Mouse (Mus musculus): ENCODE data around the gene Arsg.

Arsg gene

GRCm38 (mm10) chr11:109494890-109495770, 22.0 kb downstream of the Arsg start:
- peak; percentile 75 to 77 for DNase-seq (ENCODE audit: low spot score in 2 of 2)

GRCm38 (mm10) chr11:109495771-109496474, 22.7 kb downstream of the Arsg start:
- peak in 1 of 2 experiments; percentile 42 for DNase-seq (ENCODE audit: low spot score in 2 of 2)

GRCm38 (mm10) chr11:109496475-109496993, 23.4 kb downstream of the Arsg start:
- no peak for DNase-seq (ENCODE audit: low spot score in 2 of 2)

- peak in 1 of 2 experiments; percentile 6 for DNase-seq (ENCODE audit: low spot score in 2 of 2)
These were observed 24.0 kb downstream of the Arsg start for GRCm38 (mm10) chr11:109496996-109497714.

GRCm38 (mm10) chr11:109497990-109498389, 24.8 kb downstream of the Arsg start:
- DNase-seq (ENCODE audit: low spot score in 2 of 2), result no peak

GRCm38 (mm10) chr11:109500206-109500605, 27.0 kb downstream of the Arsg start:
- no peak for DNase-seq (ENCODE audit: low spot score in 2 of 2)

GRCm38 (mm10) chr11:109504977-109505376, 31.8 kb downstream of the Arsg start:
- no peak for DNase-seq (ENCODE audit: low spot score in 2 of 2)

GRCm38 (mm10) chr11:109505823-109506222, 32.6 kb downstream of the Arsg start:
- no peak for DNase-seq (ENCODE audit: low spot score in 2 of 2)

GRCm38 (mm10) chr11:109507068-109507467, 33.9 kb downstream of the Arsg start:
- DNase-seq (ENCODE audit: low spot score in 2 of 2), result no peak

GRCm38 (mm10) chr11:109512995-109513675, 40.0 kb downstream of the Arsg start:
- DNase-seq (ENCODE audit: low spot score in 2 of 2), result no peak

GRCm38 (mm10) chr11:109514064-109514612, 41.0 kb downstream of the Arsg start:
- no peak for DNase-seq (ENCODE audit: low spot score in 2 of 2)

- no peak for DNase-seq (ENCODE audit: low spot score in 2 of 2)
These were observed 44.2 kb downstream of the Arsg start for GRCm38 (mm10) chr11:109517330-109517729.

- DNase-seq (ENCODE audit: low spot score in 2 of 2), result no peak
These were observed 44.6 kb downstream of the Arsg start for GRCm38 (mm10) chr11:109517816-109518215.

- no peak for DNase-seq (ENCODE audit: low spot score in 2 of 2)
These were observed 47.8 kb downstream of the Arsg start for GRCm38 (mm10) chr11:109520958-109521357.

GRCm38 (mm10) chr11:109524869-109525268, 51.7 kb downstream of the Arsg start:
- no peak for DNase-seq (ENCODE audit: low spot score in 2 of 2)

- no peak for DNase-seq (ENCODE audit: low spot score in 2 of 2)
These were observed 52.4 kb downstream of the Arsg start for GRCm38 (mm10) chr11:109525571-109525970.

- no peak for DNase-seq (ENCODE audit: low spot score in 2 of 2)
These were observed 56.9 kb downstream of the Arsg start for GRCm38 (mm10) chr11:109530030-109530429.

GRCm38 (mm10) chr11:109535966-109536365, 62.8 kb downstream of the Arsg start:
- no peak for DNase-seq (ENCODE audit: low spot score in 2 of 2)

- DNase-seq (ENCODE audit: low spot score in 2 of 2), result no peak
These were observed 63.8 kb downstream of the Arsg start for GRCm38 (mm10) chr11:109536939-109537338.

- DNase-seq (ENCODE audit: low spot score in 2 of 2), result no peak
These were observed 66.1 kb downstream of the Arsg start for GRCm38 (mm10) chr11:109539290-109539689.

GRCm38 (mm10) chr11:109543466-109543865, 70.3 kb downstream of the Arsg start:
- no peak for DNase-seq (ENCODE audit: low spot score in 2 of 2)
